Mouse (Mus musculus): ENCODE results near the gene Moap1.

Gene Moap1

DNA sequence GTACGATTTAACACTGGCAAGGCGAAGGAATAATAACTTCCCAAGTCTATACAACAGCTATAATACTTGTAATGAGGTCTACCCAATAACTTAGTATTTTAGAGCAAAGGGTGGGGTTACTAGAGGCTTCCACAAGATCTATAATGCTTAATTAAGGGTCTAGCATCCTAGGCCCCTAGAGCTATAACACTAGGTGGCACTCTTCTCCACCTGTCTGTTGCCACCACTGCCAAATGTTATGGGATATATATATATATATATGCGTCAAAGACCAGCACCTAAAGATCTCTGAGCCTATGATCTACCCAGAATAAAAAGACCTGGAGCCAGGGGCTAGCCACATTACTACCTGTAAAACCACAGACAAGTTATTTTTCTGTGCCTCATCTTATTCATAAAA, 3.2 kb downstream of the Moap1 start:
- DNase-seq: no peak

DNA sequence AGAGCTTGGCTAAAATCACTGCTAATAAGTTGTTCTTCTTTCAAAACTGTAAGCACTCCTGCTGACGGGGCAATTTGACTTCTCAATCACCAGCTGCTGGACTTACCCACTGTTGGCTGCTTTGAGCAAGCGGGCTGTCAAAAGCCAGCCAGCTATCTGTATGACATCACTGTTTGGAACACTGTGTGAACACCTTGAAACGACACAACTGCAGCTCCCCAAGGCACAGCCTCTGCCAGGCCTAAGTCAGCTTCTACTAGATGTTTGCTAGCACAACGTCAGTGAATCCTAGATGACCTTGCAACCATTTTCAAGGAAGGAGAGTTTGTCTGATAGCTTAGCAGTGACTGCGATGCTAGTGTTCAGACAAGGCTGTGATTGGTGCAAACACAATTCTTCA, 4.4 kb downstream of the Moap1 start:
- no peak for DNase-seq

DNA sequence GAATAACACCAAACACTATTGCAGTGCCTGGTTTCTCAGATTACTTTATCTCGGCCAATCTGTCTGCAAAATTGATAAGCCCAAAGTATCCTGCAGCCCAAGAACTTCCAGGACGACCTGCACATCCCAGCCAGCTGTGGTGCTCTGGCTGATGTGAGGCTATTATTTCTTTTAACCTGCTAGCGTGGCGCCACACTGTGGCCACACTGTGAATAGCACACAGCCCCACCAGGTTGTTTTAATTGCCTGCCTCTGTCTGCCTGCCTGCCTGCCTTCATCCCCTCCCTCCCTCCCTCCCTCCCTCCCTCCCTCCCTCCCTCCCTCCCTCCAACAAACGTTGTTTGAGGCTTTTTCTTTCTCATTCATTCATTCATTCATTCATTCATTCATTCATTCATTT, 10.1 kb downstream of the Moap1 start:
- peak; percentile 63 for DNase-seq

DNA sequence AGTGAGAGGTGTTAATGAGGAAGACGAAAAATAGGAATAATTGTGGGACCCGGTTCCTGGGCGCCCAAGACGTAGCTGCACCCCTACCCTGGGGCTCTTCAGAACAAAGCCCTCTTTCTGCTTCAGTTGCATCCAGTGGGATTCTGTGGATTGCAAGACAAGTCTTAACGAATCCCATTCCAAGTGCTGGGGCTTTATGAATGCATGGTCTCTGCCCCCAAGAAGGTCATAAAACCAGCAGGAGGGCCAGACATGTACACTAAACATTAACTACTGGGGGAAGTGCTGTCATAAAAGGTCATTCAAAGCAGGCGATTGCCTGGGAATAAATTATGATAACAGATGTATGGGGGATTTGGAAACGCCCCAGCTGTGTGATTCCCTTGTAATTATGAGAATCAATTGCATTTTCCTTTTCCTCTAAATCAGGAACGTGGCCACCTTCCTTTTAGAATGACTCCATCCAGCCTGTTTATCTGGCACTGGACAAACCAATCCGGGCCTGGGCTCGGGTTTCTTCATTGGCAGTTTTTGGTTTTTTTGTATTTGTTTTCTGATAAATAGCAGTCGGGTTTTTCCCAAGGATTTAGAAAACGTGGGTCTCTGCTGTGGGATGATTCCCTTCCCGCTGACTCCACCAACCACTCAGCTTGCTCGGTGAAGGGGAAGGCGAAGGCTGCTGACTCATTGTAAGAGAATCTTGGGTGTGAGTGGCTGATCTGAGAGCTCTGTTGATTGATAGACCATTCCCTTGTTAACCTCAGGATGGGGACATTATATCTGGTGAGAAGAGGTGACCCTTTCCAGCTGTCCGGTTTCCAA, 12.5 kb downstream of the Moap1 start:
- DNase-seq: no peak

DNA sequence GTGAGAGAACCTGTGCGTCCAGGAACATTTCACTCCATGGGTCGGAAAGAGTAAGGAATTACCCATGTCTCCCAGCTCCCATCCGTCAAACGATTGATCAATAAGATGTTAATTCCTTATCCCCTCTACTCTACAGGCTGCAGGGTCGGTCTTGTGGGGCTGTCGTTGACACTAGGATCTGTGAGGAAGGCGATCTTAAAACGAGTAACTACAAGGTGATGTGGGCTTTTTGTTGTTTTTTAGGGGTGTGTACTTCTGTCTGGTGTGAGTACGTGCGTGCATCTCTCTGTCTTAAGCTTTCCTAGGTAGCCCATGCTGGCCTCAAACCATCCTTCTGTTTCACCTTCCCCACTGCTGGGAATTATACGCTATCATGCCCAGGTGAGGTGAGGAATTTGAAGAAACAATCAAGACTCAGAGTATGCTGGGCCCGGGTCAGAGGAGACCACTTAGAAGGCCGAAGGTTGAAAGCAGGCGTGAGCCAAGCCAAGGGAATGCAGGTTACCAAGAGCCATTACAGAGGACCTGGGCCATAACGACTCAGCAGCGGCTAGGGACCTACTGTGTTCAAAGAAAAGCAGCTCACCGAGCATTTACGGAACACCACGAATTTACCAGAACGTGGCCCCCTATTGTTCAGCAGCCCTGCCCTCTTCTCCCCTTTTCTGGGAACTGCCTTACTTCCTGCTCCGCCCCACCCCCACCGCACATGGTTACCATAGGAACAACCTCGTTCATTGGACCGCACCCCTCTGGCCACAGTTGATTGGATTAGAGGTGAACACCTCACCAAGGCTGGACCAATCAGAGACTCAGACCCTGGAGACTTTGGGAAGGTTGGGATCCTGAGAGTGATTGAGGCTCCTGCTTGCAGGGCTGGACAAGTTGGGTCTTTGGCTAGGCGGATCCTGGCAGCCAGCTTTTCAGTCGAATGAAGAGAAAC, 13.3 kb downstream of the Moap1 start:
- peak; percentile 65 for DNase-seq

DNA sequence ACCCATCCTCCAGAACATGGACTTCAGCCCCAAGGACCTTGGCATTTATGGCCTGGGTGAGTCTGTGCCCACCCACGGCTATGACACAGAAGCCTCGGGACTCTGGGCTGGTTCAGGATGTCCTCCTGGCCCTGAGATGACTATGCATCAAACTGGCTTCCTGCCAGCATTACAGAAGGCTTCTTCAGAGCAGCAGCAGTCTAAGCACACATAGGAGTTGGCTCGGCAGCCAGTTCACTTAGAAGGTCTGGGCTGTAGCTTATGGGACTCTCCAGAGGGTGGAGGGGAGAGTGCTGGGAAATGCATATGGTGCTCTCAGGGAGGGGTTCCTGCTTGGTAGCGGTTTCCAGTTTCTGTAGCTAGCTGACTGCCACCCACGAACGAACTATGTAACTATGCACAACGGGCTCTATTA, 17.7 kb downstream of the Moap1 start:
- no peak for DNase-seq

DNA sequence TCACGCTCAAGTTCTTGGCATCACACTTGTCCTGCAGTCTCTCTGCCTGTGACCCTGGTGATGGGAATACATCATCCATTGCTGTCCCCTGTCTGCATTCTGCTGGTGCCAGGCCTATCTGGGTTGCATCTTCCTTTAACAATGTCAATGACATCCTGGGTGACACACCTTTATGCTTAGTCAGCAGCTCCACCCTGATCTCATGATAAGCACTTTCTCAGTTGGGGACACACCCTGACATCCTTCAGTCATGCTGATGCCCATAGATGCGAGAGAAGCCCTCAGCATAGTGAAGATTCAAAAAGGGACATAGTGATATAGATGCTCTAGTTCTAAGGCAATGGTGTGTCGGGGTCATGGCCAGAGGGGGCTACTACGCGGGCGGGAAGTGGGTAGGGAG, 18.3 kb downstream of the Moap1 start:
- DNase-seq: no peak

DNA sequence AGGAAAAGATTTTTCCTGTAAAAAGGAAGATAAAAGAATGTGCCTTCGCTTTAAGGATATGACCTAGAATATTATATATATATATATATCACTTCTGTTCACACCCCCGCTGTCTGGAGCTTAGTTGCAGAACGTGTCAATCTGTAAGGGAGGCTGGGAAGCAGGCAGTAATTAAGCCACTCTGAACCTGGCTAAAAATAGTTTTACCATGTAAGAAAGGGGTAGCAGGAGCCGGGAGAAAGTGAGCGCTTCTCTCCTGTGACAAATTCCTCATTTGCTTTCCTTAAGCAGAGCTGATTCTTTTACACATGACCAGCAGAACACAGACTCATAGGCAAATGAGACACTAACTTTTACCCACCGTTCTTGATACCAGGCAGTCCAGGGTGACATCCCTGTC, 19.6 kb downstream of the Moap1 start:
- DNase-seq: no peak

DNA sequence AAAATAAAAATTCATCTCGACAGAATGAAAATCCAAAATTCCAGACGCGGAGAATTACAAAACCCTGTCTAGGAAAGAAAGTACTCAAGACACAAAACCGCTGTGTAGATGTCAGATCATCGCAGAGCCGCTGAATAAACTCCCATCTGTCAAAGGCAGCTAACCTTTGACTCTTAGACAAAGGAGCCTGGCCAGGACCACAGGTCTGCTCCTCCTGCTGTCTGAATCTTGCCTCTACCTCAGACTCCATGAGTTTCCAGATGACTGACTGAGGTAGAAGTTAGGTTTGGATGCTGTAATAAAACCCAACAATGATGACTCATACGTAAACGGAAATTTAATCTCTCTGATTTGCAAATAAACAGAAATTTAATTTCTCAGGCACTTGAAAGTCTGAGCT, 20.5 kb downstream of the Moap1 start:
- no peak for DNase-seq

DNA sequence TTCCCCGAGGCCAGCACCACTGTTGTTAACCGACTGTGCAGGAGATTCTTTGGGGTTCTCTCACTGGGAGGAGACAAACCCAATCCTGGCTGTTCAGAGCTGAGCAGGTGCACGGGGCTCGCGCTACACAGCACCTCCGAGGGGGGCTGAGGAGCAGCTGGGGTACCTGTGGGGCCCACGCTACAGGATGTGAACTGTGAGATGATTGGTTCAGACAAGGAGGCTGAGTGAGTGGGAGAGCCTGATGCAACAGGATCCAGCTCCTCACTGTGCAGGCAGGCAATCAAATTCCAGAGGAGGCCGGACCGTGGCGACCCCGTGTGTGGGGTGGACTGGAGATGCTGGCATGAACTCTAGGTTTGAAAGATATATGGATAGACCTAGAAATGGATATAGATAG, 21.0 kb downstream of the Moap1 start:
- DNase-seq: no peak

DNA sequence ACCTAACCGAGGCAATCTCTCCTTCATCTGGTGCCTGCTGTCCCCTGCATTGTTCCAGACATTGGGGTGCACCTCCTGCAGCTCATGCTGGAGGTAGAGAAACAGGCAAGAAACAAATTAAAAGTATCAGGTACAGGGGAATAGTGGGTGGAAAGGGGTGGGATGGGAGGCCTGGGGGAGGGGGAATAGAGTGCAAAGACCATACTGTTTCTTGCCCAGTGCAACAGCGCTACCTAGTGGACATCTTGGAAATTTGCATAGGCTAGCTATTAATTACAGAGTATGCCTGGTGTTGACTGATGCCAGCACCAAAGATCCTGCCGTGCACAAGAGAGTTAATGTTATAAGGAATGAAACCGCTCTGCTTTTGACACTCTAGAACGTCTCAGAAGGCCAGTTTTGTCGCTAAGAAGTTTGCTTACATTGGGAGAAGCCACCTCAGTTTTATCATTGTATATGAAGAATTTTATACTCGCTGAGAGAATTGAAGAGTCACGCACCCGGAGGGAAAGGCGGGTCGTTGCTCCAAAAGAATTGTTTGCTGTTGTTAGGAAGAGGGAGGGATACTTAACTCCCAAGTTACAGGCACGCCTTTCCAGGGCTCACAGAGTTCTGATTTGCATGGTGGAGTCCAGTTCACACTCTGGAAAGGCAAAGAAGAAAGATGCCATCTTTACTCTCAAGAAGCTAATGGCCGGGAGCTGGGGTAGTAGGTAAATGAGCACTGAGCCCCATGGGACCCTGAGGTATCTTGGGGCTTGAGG, 23.7 kb downstream of the Moap1 start:
- DNase-seq: peak; percentile 59

DNA sequence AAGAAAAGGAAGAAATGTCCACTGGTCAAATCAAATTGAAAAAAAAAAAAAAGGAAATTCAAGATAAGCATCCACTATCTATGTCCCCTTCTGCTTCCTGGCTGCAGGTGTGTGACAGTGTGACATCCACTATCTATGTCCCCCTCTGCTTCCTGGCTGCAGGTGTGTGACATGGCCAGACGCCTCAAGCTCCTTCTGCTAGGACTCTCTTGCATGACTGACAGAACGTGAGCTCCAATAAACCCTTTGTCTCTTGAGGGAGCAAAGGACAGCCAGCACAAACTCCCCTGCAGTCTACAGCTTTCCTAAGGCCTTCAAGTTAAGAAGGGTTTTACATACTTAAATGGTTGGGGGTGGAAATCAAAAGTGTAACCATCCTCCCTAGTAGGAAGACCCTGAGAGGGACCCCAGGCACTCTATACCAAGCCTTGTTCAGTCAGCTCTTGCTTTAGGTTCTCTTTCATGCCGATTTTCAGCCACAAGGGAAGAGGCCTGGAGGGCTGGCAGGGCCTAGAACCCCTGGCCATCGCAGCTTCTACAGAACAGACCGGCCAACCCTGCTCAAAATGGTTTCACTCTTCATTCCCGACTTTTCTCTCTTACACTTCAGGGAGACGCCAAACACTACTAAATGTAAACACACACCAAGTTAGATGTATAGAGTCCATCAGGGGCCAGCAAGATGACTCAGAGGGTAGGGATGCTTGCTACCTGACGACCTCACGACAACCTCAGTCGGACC, 28.6 kb downstream of the Moap1 start:
- DNase-seq: no peak

DNA sequence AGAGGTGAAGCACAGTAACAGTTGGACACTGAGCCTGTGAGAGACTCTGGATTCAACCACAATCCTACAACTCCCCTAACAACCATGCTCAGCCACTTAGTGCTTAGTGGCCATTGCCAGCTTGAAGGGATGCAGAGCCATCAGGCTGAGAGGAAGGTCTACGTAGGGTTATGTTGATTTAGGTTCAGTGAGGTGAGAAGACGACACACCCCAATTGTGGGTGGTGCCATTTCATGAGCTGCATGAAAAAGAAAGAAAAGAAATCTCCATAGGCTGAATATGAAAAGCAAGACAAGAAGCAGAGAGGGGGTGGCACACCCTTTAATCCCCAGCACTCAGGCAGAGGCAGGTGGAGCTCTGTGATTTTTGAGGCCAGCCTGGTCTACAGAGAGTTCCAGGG, 29.3 kb downstream of the Moap1 start:
- DNase-seq: no peak

DNA sequence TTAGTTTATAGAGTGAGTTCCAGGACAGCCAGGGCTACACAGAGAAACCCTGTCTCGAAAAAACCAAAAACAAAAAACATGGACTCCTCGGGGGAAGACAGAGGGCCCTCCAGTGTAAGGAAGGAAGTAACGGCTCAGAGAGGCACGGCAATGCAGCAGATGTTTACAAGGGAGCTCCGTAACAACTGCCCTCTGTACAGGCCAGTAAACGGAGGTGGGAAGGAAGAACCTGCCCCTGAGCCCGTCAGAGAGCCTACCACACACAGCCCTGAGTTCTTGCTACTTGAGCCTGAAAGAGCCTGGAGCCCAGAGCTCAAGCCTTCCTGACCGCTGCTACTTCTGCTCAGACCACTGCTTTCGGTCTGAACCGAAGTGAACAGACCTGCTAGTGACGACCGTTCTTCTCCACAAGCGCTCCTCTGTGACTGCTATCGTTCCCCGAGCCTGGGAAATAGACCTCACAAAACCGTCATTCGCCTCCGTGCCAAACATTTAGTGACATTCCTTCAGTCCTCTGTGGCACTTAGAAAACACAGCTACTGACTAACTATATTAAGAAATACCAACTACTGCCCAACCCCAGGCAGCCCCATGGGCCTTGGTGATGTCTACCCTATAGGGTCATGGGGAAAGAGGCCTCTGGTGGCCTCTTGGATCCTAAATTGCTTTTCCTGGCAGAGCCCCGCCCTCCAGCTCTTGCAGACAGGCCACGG, 30.2 kb downstream of the Moap1 start:
- no peak for DNase-seq

DNA sequence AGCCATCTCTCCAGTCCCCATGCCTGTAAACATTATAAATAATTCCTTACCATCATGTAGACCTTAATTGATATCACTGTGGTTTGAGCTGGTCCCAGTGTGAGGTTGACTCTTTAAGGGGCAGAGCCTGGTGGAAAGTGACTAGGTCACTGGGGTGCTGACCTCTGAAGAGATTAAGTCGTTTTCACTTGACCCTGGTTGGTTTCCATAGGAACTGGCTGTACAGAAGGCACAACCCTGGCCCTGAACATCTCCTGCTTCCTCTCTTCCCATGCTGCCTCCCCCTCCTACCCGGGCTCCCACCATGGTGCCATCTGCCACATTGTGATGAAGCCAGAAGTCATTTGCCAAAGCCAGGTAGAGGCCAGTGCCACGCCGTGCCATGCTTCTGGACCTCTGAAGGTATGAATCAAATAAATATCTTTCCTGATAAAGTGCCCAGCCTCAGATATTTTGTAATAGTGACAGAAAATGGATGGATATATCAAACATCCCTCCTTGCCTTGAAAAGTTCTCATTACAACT, 32.5 kb downstream of the Moap1 start:
- no peak for DNase-seq

DNA sequence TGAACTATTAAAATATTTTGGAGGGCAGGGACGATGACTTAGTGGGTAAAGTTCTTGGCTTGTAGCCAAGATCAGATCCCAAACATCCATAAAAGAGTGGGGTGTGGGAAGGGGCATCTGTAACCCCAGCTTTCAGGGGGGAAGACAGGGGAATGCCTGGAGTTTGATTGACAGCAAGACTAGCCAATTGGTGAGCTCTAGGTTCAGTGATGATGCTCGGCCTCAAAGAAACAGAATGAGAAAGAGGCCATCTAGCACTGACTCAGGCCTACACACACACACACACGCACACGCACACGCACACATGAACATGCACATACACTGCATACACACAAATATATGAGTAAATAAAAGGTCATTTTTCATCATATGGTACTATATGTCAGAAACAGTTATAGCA, 33.6 kb downstream of the Moap1 start:
- no peak for DNase-seq

DNA sequence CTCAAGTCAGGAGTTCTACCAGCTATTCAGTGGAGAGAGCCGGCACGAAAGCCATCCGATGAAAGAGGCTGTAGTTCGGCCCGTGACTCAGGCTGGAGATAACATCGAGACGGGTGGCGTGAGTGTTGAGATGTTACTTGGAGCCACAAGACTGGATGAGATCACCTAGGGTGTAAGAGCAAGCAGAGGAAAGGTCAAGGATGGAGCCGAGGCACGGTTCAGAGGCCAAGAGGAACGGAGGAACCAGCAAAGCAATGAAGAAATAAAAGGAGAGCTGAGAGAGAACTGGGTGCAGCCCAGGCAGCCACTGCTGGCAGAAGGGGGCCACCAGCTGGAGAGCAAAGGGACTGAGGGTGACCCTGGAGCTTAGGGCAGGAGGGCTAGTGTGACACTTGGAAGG, 35.2 kb downstream of the Moap1 start:
- DNase-seq: no peak

DNA sequence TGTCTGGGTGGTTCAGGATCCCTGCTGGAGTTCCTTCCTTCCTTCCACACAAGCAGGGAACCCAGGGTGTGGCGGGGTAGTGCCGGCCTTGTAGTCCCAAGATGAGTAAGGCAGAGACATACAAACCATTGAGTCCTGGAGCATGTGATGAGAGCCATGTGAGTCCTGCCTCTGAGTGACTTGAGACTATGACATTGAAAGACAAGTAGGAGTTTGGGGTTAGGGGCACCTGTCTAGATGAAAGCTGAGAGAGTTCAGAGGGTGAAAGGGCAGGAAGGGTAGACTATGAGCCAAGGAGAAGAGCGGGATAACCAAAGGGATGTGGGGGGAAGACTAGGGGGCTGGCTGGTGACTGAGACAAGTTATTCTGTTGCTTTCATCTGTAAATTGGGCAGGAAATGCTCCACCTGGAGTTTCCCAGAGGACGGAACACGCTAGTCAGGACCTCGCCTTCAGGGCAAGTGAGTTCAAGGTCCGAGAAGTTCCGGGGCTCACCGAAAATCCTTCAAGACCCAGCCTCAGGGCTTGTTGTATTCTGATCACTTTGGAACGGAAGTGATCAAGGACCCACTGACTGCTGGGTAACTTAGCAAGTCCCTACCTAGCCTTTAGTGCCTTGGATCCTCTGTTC, 36.5 kb downstream of the Moap1 start:
- no peak for DNase-seq

DNA sequence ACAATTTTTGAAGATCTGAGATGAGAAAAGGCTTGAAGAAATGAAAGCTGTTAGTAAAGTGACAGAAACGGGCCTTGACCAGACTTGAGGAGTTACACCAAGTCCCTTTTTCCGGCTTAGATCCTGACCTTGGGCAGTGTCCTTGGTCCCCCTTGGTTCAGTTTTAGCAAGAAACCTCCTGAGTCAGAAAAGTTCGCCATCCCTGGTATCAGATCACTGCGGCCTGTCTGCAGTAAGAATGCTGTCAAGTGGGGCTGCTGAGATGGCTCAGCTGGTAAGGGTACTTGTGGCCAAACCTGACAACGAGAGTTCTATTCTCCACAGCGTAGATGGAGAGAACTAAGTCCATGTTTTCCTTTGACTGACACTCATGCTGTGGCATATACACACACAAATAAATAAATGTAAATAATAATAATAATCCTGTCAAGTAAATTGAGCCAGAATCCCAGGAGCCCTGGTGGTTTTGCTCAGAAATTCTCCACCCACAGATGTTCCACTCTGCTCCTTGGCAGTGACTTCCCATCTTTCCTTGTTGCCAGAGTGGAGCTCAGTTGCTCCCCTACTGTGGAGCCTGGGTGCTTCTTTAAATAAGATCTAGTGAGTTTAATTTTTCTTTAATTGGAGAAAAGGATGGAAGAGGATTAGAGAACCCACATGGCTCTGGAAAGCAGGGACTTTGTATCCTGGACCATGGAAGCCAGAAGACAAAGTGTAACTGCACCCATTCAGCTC, 37.4 kb downstream of the Moap1 start:
- DNase-seq: no peak

DNA sequence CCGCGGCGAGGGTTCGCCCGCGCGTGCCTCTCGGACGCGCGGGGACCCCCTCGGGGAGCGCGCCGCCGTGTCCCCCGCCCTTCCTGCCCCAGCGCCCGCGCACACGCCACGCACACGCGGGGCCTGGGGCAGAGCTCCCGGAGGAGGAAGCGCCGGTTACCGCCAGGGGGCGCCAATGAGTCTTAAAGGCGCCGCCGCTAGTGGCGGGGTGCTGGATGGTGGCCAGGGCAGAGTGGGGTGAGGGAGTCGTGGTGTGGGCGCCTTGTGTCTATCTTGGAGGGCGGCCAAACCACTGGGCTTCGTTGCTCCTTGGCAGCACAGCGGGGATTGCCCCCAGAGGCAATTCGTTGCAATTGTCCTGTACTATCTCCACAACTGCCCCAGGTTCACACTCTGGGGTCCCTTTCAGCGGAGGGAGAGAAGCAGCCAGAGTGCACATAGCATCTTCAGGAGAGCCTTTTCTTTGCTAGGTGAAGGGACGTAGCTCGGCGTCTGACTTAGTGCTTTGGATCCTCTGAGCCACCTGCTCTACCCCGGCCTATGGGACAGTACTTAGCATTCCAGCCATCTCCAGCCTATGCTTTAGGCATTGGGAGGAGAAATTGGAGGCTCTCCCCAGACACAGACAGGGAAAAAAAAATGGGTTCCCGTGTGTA, 38.1 kb downstream of the Moap1 start:
- DNase-seq: peak; percentile 93
